Mouse (Mus musculus) spleen, adult 18-20 months (tissue): Measurements from ENCODE around the gene Neurod6.

Experiments
- DNase-seq, 2 experiments: peaks; one replicate each; pipeline ENCODE4 v3.0.0; 2022; ENCODE audit warnings: mixed read lengths in 2 of 2

Gene Neurod6

GRCm38 (mm10) chr6:55646824-55647560 is 34.1 kb downstream of the Neurod6 start:
- no peak for DNase-seq

GRCm38 (mm10) chr6:55646111-55646823 is 34.8 kb downstream of the Neurod6 start:
- no peak for DNase-seq

GRCm38 (mm10) chr6:55634662-55635061 is 46.4 kb downstream of the Neurod6 start:
- DNase-seq, result no peak
